ENCODE assay signal across 14 mouse cellular contexts in the genomic region with DNA sequence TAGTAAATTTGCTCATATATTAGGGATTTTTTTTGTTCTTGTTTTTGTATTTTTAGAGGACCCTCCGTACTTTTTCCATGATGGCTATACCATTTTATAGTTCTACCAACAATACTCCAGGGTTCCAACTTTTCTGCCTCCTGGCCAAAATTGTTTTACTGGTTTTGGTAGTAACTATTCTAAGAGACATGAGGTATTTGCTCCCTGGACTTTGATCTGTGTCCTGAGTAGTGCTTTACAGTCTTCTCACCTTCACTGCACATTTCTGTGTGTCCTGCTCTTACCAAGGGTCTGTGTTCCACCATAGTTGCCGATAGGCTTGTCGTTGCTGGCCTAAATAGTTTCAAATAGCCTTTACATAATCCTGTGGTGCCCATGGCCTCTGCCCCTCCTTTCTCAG. TPM values are rescaled to one million over a fixed set of nuclear protein-coding genes. Genes with fewer than 3 reads are reported as not detected.
DNase-seq lines count a peak whose midpoint lies in the region; ATAC-seq and TF ChIP-seq lines count a peak whose summit lies in the region.
"Had no signal": no experiment of that assay in that cellular context is flagged by ENCODE, and none has a peak within 500 bp of the region (broad histone marks: within the 10 kb centered on the region; RNA-seq: fewer than 3 reads in every experiment).

No protein-coding gene starts in this region.

- no peak for DNase-seq in heart, adult 11 months
- no peak for DNase-seq in kidney, postnatal 0 days (ENCODE audit: low spot score)
- no peak for DNase-seq in kidney, adult 18-20 months
- no peak for DNase-seq in c-Kit-positive CD71-positive TER-119-positive erythroid progenitor cells, embryonic 14.5 days (ENCODE audit: low spot score)
- DNase-seq: cerebellum, adult 8-10 months; gastrocnemius, postnatal 25 days had no signal

- ATAC-seq in heart, embryonic 16.5 days (replicated peaks; ENCODE audit: extremely low read depth, insufficient read depth, low FRiP score) = no peak
- ATAC-seq in kidney, postnatal 0 days (replicated peaks; ENCODE audit: low FRiP score, low read depth) = no peak
- no peak for ATAC-seq in embryonic facial prominence, embryonic 15.5 days (ENCODE audit: insufficient number of reproducible peaks, low FRiP score, low TSS enrichment, low read depth)
- no peak for ATAC-seq in limb, embryonic 13.5 days (ENCODE audit: low FRiP score, low read depth)
- ATAC-seq: CD4-positive, CD25-positive, alpha-beta regulatory T cell, adult 4 months had no signal

- H3K4me2 ChIP-seq in heart, embryonic 16.5 days (ENCODE audit: low read depth, low read length) = no peak overlapping the region
- no peak overlapping the region for H3K4me2 ChIP-seq in kidney, postnatal 0 days (ENCODE audit: low read length)
- no peak overlapping the region for H3K4me2 ChIP-seq in embryonic facial prominence, embryonic 15.5 days (replicated peaks)
- H3K4me2 ChIP-seq in limb, embryonic 13.5 days (replicated peaks) = no peak overlapping the region
- H3K4me2 ChIP-seq: forebrain, embryonic 12.5 days; hindbrain, embryonic 14.5 days; neural tube, embryonic 12.5 days had no signal

- 47% methylated on average over 3 of the region's 3 CpGs for WGBS in heart, embryonic 16.5 days
- WGBS in kidney, postnatal 0 days = 76% methylated on average over 3 of the region's 3 CpGs
- WGBS in embryonic facial prominence, embryonic 15.5 days = 81% methylated on average over 3 of the region's 3 CpGs
- 82% methylated on average over 3 of the region's 3 CpGs for WGBS in limb, embryonic 13.5 days

- no peaks in the 10 kb centered on the region for H3K27me3 ChIP-seq in heart, embryonic 16.5 days (ENCODE audit: control insufficient read depth, insufficient read depth, low read length)
- no peaks in the 10 kb centered on the region for H3K27me3 ChIP-seq in kidney, postnatal 0 days (ENCODE audit: insufficient read depth, low read length)
- H3K27me3 ChIP-seq in embryonic facial prominence, embryonic 15.5 days = no peaks in the 10 kb centered on the region
- H3K27me3 ChIP-seq in limb, embryonic 13.5 days = peaks cover 5% of the 10 kb centered on the region; the same call in 1 of the 2 replicates

- peak overlapping the region; percentile 51; the same call in 1 of the 2 replicates for H3K9ac ChIP-seq in heart, embryonic 16.5 days (ENCODE audit: low read length)
- H3K9ac ChIP-seq in kidney, postnatal 0 days (ENCODE audit: low read depth, low read length) = no peak overlapping the region
- H3K9ac ChIP-seq in embryonic facial prominence, embryonic 15.5 days = no peak overlapping the region
- no peak overlapping the region for H3K9ac ChIP-seq in limb, embryonic 13.5 days
- H3K9ac ChIP-seq: forebrain, embryonic 12.5 days; hindbrain, embryonic 14.5 days; liver, embryonic 14.5 days; neural tube, embryonic 12.5 days had no signal

- TF ChIP-seq CTCF in kidney, postnatal 0 days (IDR thresholded peaks at IDR 0.05; ENCODE audit: low read depth) = no peak

- no peaks in the 10 kb centered on the region for H3K9me3 ChIP-seq in heart, embryonic 16.5 days (replicated peaks; ENCODE audit: control insufficient read depth, low read length)
- no peaks in the 10 kb centered on the region for H3K9me3 ChIP-seq in kidney, postnatal 0 days (replicated peaks; ENCODE audit: low read length)
- no peaks in the 10 kb centered on the region for H3K9me3 ChIP-seq in embryonic facial prominence, embryonic 15.5 days (replicated peaks)
- no peaks in the 10 kb centered on the region for H3K9me3 ChIP-seq in limb, embryonic 13.5 days
- H3K9me3 ChIP-seq: forebrain, embryonic 12.5 days; neural tube, embryonic 12.5 days had no signal

- no peaks in the 10 kb centered on the region for H3K36me3 ChIP-seq in heart, embryonic 16.5 days (ENCODE audit: control insufficient read depth, insufficient read depth)
- no peaks in the 10 kb centered on the region for H3K36me3 ChIP-seq in kidney, postnatal 0 days (ENCODE audit: insufficient read depth, low read length)
- 0 out of 2 replicates have a peak, but pooled peaks cover 8% of the 10 kb centered on the region for H3K36me3 ChIP-seq in embryonic facial prominence, embryonic 15.5 days
- H3K36me3 ChIP-seq in limb, embryonic 13.5 days = peaks cover 23% of the 10 kb centered on the region
- H3K36me3 ChIP-seq: forebrain, embryonic 12.5 days; neural tube, embryonic 12.5 days had no signal

- peak overlapping the region; percentile 92 for H3K27ac ChIP-seq in heart, embryonic 16.5 days (ENCODE audit: low read length)
- H3K27ac ChIP-seq in kidney, postnatal 0 days = peak overlapping the region; percentile 63
- peak overlapping the region; percentile 66 for H3K27ac ChIP-seq in embryonic facial prominence, embryonic 15.5 days (replicated peaks)
- H3K27ac ChIP-seq in limb, embryonic 13.5 days = peak overlapping the region; percentile 61; the same call in 1 of the 2 replicates
- H3K27ac ChIP-seq: forebrain, embryonic 12.5 days; hindbrain, embryonic 14.5 days; liver, embryonic 14.5 days; neural tube, embryonic 12.5 days had no signal

- peaks cover 45% of the 10 kb centered on the region for H3K4me1 ChIP-seq in heart, embryonic 16.5 days (ENCODE audit: control insufficient read depth, insufficient read depth, low read length)
- peaks cover 7% of the 10 kb centered on the region; the same call in 1 of the 2 replicates for H3K4me1 ChIP-seq in kidney, postnatal 0 days (replicated peaks; ENCODE audit: insufficient read depth, low read length)
- peaks cover 44% of the 10 kb centered on the region for H3K4me1 ChIP-seq in embryonic facial prominence, embryonic 15.5 days
- peaks cover 30% of the 10 kb centered on the region for H3K4me1 ChIP-seq in limb, embryonic 13.5 days

- H3K4me3 ChIP-seq in heart, embryonic 16.5 days (ENCODE audit: low read length) = no peak overlapping the region
- no peak overlapping the region for H3K4me3 ChIP-seq in kidney, postnatal 0 days (replicated peaks; ENCODE audit: low read depth, low read length)
- no peak overlapping the region for H3K4me3 ChIP-seq in embryonic facial prominence, embryonic 15.5 days (replicated peaks)
- no peak overlapping the region for H3K4me3 ChIP-seq in limb, embryonic 13.5 days
- H3K4me3 ChIP-seq: forebrain, embryonic 12.5 days; neural tube, embryonic 12.5 days had no signal

RNA-seq across cellular contexts. Expression of a gene that starts 3.0 kb away (rescaled TPM):
- polyA plus RNA-seq in heart, embryonic 16.5 days (2015; fragmentation: Nextera tagmentation; extraction: Ambion mirVana) = 31.5 and 46.1 TPM in 2 replicates
- 35.0 and 37.4 TPM in 2 replicates for polyA plus RNA-seq in kidney, postnatal 0 days (2015; fragmentation: Nextera tagmentation; extraction: Ambion mirVana)
- polyA plus RNA-seq in embryonic facial prominence, embryonic 15.5 days (2015; fragmentation: Nextera tagmentation; extraction: Ambion mirVana) = 16.4 and 17.3 TPM in 2 replicates
- polyA plus RNA-seq in limb, embryonic 13.5 days (2015; fragmentation: Nextera tagmentation; extraction: Ambion mirVana) = 10.0 and 10.8 TPM in 2 replicates
- polyA plus RNA-seq: CD4-positive, CD25-positive, alpha-beta regulatory T cell, adult 4 months had no signal

RNA-seq across cellular contexts. Expression of a gene that starts 36.9 kb away (rescaled TPM):
- 22.1 and 24.0 TPM in 2 replicates for polyA plus RNA-seq in heart, embryonic 16.5 days (2015; fragmentation: Nextera tagmentation; extraction: Ambion mirVana)
- polyA plus RNA-seq in kidney, postnatal 0 days (2015; fragmentation: Nextera tagmentation; extraction: Ambion mirVana) = 30.6 and 31.5 TPM in 2 replicates
- polyA plus RNA-seq in embryonic facial prominence, embryonic 15.5 days (2015; fragmentation: Nextera tagmentation; extraction: Ambion mirVana) = 45.8 and 46.1 TPM in 2 replicates
- 40.6 and 45.2 TPM in 2 replicates for polyA plus RNA-seq in limb, embryonic 13.5 days (2015; fragmentation: Nextera tagmentation; extraction: Ambion mirVana)
- polyA plus RNA-seq: CD4-positive, CD25-positive, alpha-beta regulatory T cell, adult 4 months had no signal

RNA-seq across cellular contexts. Expression of a gene that starts 36.9 kb away (rescaled TPM):
- 0.28 and 0.30 TPM in 2 replicates for polyA plus RNA-seq in heart, embryonic 16.5 days (2015; fragmentation: Nextera tagmentation; extraction: Ambion mirVana)
- polyA plus RNA-seq in kidney, postnatal 0 days (2015; fragmentation: Nextera tagmentation; extraction: Ambion mirVana) = 1.8 and 3.3 TPM in 2 replicates
- 1.2 and 1.9 TPM in 2 replicates for polyA plus RNA-seq in embryonic facial prominence, embryonic 15.5 days (2015; fragmentation: Nextera tagmentation; extraction: Ambion mirVana)
- polyA plus RNA-seq in limb, embryonic 13.5 days (2015; fragmentation: Nextera tagmentation; extraction: Ambion mirVana) = 2.0 and 2.1 TPM in 2 replicates

RNA-seq across cellular contexts. Expression of a gene that starts 58.0 kb away (rescaled TPM):
- polyA plus RNA-seq in heart, embryonic 16.5 days (2015; fragmentation: Nextera tagmentation; extraction: Ambion mirVana) = 1,934 and 2,252 TPM in 2 replicates
- polyA plus RNA-seq in kidney, postnatal 0 days (2015; fragmentation: Nextera tagmentation; extraction: Ambion mirVana) = 2,883 and 2,906 TPM in 2 replicates
- polyA plus RNA-seq in embryonic facial prominence, embryonic 15.5 days (2015; fragmentation: Nextera tagmentation; extraction: Ambion mirVana) = 1,601 and 1,694 TPM in 2 replicates
- 1,470 and 1,484 TPM in 2 replicates for polyA plus RNA-seq in limb, embryonic 13.5 days (2015; fragmentation: Nextera tagmentation; extraction: Ambion mirVana)
